ENCODE assay signal across 9 mouse cellular contexts in genomic region chrX:99141079-99141478, GRCm38 (mm10). TPM values are rescaled to one million over a fixed set of nuclear protein-coding genes. Genes with fewer than 3 reads are reported as not detected.
DNase-seq lines count a peak whose midpoint lies in the region; ATAC-seq lines count a peak whose summit lies in the region.
"Had no signal": no experiment of that assay in that cellular context is flagged by ENCODE, and none has a peak within 500 bp of the region (broad histone marks: within the 10 kb centered on the region; RNA-seq: fewer than 3 reads in every experiment).

No protein-coding gene starts in this region.

- H3K36me3 ChIP-seq in embryonic facial prominence, embryonic 11.5 days (replicated peaks; ENCODE audit: control insufficient read depth, insufficient read depth, low read depth, low read length), result no peaks in the 10 kb centered on the region
- no peaks in the 10 kb centered on the region for H3K36me3 ChIP-seq in intestine, embryonic 16.5 days (ENCODE audit: control insufficient read depth, insufficient read depth, low read length)
- H3K36me3 ChIP-seq in limb, embryonic 13.5 days, result peaks cover 10% of the 10 kb centered on the region; the same call in 1 of the 2 replicates
- no peaks in the 10 kb centered on the region for H3K36me3 ChIP-seq in neural tube, embryonic 15.5 days

- WGBS in embryonic facial prominence, embryonic 11.5 days, result 74% methylated on average over 6 of the region's 8 CpGs
- 55% methylated on average over 8 of the region's 8 CpGs for WGBS in intestine, embryonic 16.5 days
- 76% methylated on average over 7 of the region's 8 CpGs for WGBS in limb, embryonic 13.5 days
- 59% methylated on average over 8 of the region's 8 CpGs for WGBS in neural tube, embryonic 15.5 days

- H3K27ac ChIP-seq in embryonic facial prominence, embryonic 11.5 days (replicated peaks; ENCODE audit: low read depth, low read length), result 0 out of 2 replicates have a peak overlapping the region, but pooled peaks have one; percentile 20
- H3K27ac ChIP-seq in intestine, embryonic 16.5 days (ENCODE audit: low read length), result no peak overlapping the region
- no peak overlapping the region for H3K27ac ChIP-seq in limb, embryonic 13.5 days
- H3K27ac ChIP-seq in neural tube, embryonic 15.5 days (replicated peaks), result no peak overlapping the region
- H3K27ac ChIP-seq: liver, embryonic 14.5 days had no signal

- H3K4me2 ChIP-seq in embryonic facial prominence, embryonic 11.5 days (ENCODE audit: low read depth, low read length), result peak overlapping the region; percentile 21
- H3K4me2 ChIP-seq in intestine, embryonic 16.5 days (ENCODE audit: low read depth, low read length), result peak overlapping the region; percentile 11; the same call in 1 of the 2 replicates
- peak overlapping the region; percentile 74 for H3K4me2 ChIP-seq in limb, embryonic 13.5 days (replicated peaks)
- H3K4me2 ChIP-seq in neural tube, embryonic 15.5 days, result peak overlapping the region; percentile 70

- no peak for DNase-seq in frontal cortex, postnatal 14 days (ENCODE audit: low spot score in 2 of 2)
- no peak for DNase-seq in embryonic facial prominence, embryonic 11.5 days (ENCODE audit: low spot score)
- DNase-seq in ovary, postnatal 14 days (ENCODE audit: low spot score), result no peak
- DNase-seq in thymus, postnatal 0 days (ENCODE audit: low spot score), result no peak

- no peak overlapping the region; the same call in 1 of the 2 replicates for H3K9ac ChIP-seq in embryonic facial prominence, embryonic 11.5 days (replicated peaks; ENCODE audit: low read length)
- peak overlapping the region; percentile 20; the same call in 1 of the 2 replicates for H3K9ac ChIP-seq in intestine, embryonic 16.5 days (ENCODE audit: low read depth, low read length)
- no peak overlapping the region for H3K9ac ChIP-seq in limb, embryonic 13.5 days
- H3K9ac ChIP-seq in neural tube, embryonic 15.5 days (replicated peaks), result no peak overlapping the region
- H3K9ac ChIP-seq: liver, embryonic 14.5 days had no signal

- peak; percentile 62 for ATAC-seq in frontal cortex, adult (ENCODE audit: low TSS enrichment)
- ATAC-seq in embryonic facial prominence, embryonic 11.5 days (replicated peaks; ENCODE audit: insufficient number of reproducible peaks, low FRiP score, low TSS enrichment, low read depth), result no peak
- peak; percentile 19 for ATAC-seq in intestine, embryonic 16.5 days
- no peak for ATAC-seq in limb, embryonic 13.5 days (ENCODE audit: low FRiP score, low read depth)
- no peak for ATAC-seq in neural tube, embryonic 15.5 days (ENCODE audit: low FRiP score)

- no peaks in the 10 kb centered on the region for H3K9me3 ChIP-seq in embryonic facial prominence, embryonic 11.5 days (replicated peaks; ENCODE audit: control insufficient read depth, low read length)
- no peaks in the 10 kb centered on the region for H3K9me3 ChIP-seq in intestine, embryonic 16.5 days (ENCODE audit: control insufficient read depth, low read length)
- H3K9me3 ChIP-seq in limb, embryonic 13.5 days, result no peaks in the 10 kb centered on the region
- no peaks in the 10 kb centered on the region for H3K9me3 ChIP-seq in neural tube, embryonic 15.5 days (replicated peaks)

- H3K27me3 ChIP-seq in embryonic facial prominence, embryonic 11.5 days (ENCODE audit: control insufficient read depth, insufficient read depth, low read length), result no peaks in the 10 kb centered on the region
- 0 out of 2 replicates have a peak, but pooled peaks cover 3% of the 10 kb centered on the region for H3K27me3 ChIP-seq in intestine, embryonic 16.5 days (replicated peaks; ENCODE audit: control insufficient read depth, insufficient read depth, low read length)
- H3K27me3 ChIP-seq in limb, embryonic 13.5 days, result peaks cover 31% of the 10 kb centered on the region; the same call in 1 of the 2 replicates
- peaks cover 7% of the 10 kb centered on the region for H3K27me3 ChIP-seq in neural tube, embryonic 15.5 days (replicated peaks)

- H3K4me3 ChIP-seq in embryonic facial prominence, embryonic 11.5 days (ENCODE audit: low read depth, low read length), result 0 out of 2 replicates have a peak overlapping the region, but pooled peaks have one; percentile 6
- no peak overlapping the region for H3K4me3 ChIP-seq in intestine, embryonic 16.5 days (ENCODE audit: low read length)
- H3K4me3 ChIP-seq in limb, embryonic 13.5 days, result peak overlapping the region; percentile 68; the same call in 1 of the 2 replicates
- H3K4me3 ChIP-seq in neural tube, embryonic 15.5 days (replicated peaks), result 0 out of 2 replicates have a peak overlapping the region, but pooled peaks have one; percentile 8

- H3K4me1 ChIP-seq in embryonic facial prominence, embryonic 11.5 days (ENCODE audit: control insufficient read depth, insufficient read depth, low read length), result no peaks in the 10 kb centered on the region; the same call in 1 of the 2 replicates
- H3K4me1 ChIP-seq in intestine, embryonic 16.5 days (ENCODE audit: control insufficient read depth, insufficient read depth, low read length), result peaks cover 22% of the 10 kb centered on the region
- H3K4me1 ChIP-seq in limb, embryonic 13.5 days, result peaks cover 45% of the 10 kb centered on the region
- H3K4me1 ChIP-seq in neural tube, embryonic 15.5 days, result peaks cover 39% of the 10 kb centered on the region

RNA-seq across cellular contexts. Expression of gene Efnb1, which starts 5.1 kb away (rescaled TPM):
- polyA plus RNA-seq in embryonic facial prominence, embryonic 11.5 days (2014; fragmentation: Nextera tagmentation; extraction: Ambion mirVana), result 26.0 and 31.6 TPM in 2 replicates
- polyA plus RNA-seq in intestine, embryonic 16.5 days (2015; fragmentation: Nextera tagmentation; extraction: Ambion mirVana), result 18.3 and 19.4 TPM in 2 replicates
- polyA plus RNA-seq in limb, embryonic 13.5 days (2015; fragmentation: Nextera tagmentation; extraction: Ambion mirVana), result 45.2 and 46.4 TPM in 2 replicates
- 19.3 and 19.4 TPM in 2 replicates for polyA plus RNA-seq in neural tube, embryonic 15.5 days (2015; fragmentation: Nextera tagmentation; extraction: Ambion mirVana)
- 4.8 and 5.0 TPM in 2 replicates for polyA plus RNA-seq in thymus, postnatal 0 days (2015; fragmentation: Nextera tagmentation; extraction: Ambion mirVana)

Comparison
In these comparisons a context has a peak if more than half of its experiments do, and no peak if none do; other contexts are left out.
1. ATAC-seq: peak in frontal cortex, adult (single experiment) and intestine, embryonic 16.5 days (single experiment); none in embryonic facial prominence, embryonic 11.5 days (single experiment), limb, embryonic 13.5 days (single experiment) and neural tube, embryonic 15.5 days (single experiment).
2. H3K4me2 ChIP-seq: peak in every context shown above with its lines; median percentile 74 in limb, embryonic 13.5 days; 70 in neural tube, embryonic 15.5 days; 21 in embryonic facial prominence, embryonic 11.5 days; 11 in intestine, embryonic 16.5 days.